Mouse (Mus musculus) spleen, adult 18-20 months (tissue): ENCODE results near the gene Ifna16.

Experiments
- DNase-seq, 2 experiments: peaks; one replicate each; pipeline ENCODE4 v3.0.0; 2022; ENCODE audit warnings: mixed read lengths in 2 of 2

Ifna16 gene

DNA sequence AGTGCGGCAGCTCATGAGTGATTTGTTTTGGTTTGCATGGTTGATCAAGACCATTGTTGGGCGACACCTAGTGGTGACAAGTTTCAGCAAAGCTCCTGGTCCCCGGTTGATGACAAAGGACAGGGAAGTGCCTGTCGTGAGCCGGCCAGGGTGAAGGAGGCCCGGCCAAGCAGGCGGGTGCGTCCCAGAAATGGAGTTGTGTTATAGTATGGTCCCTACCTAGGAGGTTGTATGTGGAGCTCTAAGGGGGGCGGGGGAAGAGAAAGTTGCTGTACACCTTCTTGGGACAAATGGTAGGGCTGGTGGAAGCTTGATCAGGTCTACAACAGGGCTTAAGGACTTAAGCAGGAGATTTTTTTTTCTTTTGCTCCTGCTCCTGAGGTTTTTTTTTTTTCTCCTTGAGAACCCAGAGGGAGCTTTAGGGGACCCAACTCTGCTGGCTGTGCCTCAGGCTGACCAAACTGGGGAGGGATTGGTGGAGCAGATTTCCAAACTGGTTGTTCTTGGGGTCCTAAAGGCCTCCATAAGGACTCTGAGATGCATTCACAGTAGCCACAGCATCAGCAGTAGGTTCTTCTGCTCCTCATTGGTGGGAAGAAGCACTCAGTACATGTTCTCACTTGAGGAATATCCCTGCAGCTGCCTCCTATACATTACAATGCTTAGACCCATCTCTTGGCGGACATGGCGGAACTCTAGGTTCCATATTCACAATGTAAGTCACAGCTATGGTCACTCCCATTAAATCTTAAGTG is 35.5 kb downstream of the Ifna16 start:
- peak; percentile 66 to 93 for DNase-seq

GRCm38 (mm10) chr4:88640704-88641076 is 36.0 kb downstream of the Ifna16 start:
- no peak for DNase-seq

- no peak for DNase-seq
These were observed 42.4 kb downstream of the Ifna16 start, which contains the start of gene C87499 for GRCm38 (mm10) chr4:88634311-88634710. C87499 (minus strand) TSS chr4:88634411.
